Mouse (Mus musculus) lung, adult 2 months (tissue): ENCODE data around the gene Treml4. TPM values are rescaled to one million over a fixed set of nuclear protein-coding genes. Genes with fewer than 3 reads are reported as not detected.

Experiments
- DNase-seq: peaks from one replicate; pipeline ENCODE4 v3.0.0; 2022
- H3K4me1 ChIP-seq: fragments of 200-500 bp; 2 replicates; pipeline ENCODE4 v1.6.1; 2011; ENCODE audit warnings: low read length; ENCODE audit not compliant: control insufficient read depth, insufficient read depth
- H3K4me3 ChIP-seq: fragments of 200-500 bp; replicated peaks from 2 replicates; pipeline ENCODE3; 2011; ENCODE audit warnings: low read depth, mild to moderate bottlenecking, control low read depth, low read length; ENCODE audit errors: extremely low read depth
- CTCF ChIP-seq: fragments of 200-500 bp; IDR thresholded peaks from 2 replicates; pipeline ENCODE4 v1.5.1; 2011; ENCODE audit warnings: mild to moderate bottlenecking, low read length, control low read depth; ENCODE audit not compliant: insufficient read depth
- POLR2A ChIP-seq: fragments of 200-500 bp; IDR thresholded peaks from 2 replicates; pipeline ENCODE4 v1.6.1; 2011; ENCODE audit warnings: low read depth, mild to moderate bottlenecking, control low read depth, low read length, borderline replicate concordance; ENCODE audit errors: extremely low read depth
- WGBS: fragments of 180-500 bp; shearing (Covaris S2); methylation state at CpG from one replicate; pipeline ENCODE4 v1.1.7; 2018; 5-methylcytosine and 5-hydroxymethylcytosine counted together
- polyA plus RNA-seq: library from polyadenylated mRNA; depleted of rRNA; stranded (reverse); fragments of >200 nt; gene quantifications from 2 replicates; pipeline ENCODE4 v1.2.3, GENCODE M21; 2012

Treml4 gene
- polyA plus RNA-seq, 1 experiment: 11.7 TPM

DNA sequence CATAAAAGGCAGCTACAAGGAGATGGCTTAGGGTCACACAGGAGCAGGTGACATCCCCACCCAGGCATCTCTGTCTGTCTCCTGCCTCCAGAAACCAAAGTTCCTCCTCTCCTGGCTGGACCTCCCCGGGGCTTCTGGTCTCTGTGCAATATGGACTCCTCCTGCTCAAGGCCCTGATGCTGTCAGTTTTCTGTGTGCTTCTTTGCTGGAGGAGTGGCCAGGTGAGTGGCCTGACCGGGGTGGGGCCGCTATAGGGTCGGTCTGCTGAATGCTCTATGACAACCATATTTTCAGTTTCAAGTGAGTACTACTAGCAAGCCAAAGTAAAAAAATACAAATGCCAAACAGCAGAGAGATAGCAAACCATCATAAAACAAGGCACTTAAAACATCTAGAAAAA is 8.5 kb downstream of the Treml4 start:
- no peak for DNase-seq
- 86% methylated on average over 4 of the region's 4 CpGs for WGBS
- no peak overlapping the region for H3K4me3 ChIP-seq

DNA sequence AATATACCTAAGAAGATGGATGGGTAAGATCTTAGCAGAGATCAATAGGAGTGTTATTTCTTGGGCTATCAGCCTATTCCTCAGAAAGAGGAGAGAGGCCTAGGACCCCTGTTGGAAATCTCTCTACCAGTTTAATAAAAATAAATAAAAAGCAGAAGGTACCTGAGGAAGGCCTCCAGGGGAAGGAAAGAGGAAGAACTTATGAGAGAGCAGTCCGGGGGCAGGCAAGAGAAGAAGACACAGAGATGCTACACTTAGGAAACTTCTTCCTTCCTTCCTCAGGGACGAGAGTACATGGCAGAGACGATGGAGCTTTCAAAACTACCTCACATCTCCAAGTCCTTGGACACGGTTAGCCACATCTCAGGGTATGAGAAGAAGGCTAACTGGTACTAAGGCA is 10.0 kb downstream of the Treml4 start:
- no peaks in the 10 kb centered on the region for H3K4me1 ChIP-seq
- no peak for DNase-seq
- WGBS: 63% methylated on average over 4 of the region's 4 CpGs
- H3K4me3 ChIP-seq: no peak overlapping the region
- TF ChIP-seq POLR2A (no peak), CTCF (no peak)

More for the DNA sequence above, 8.5 kb downstream of the Treml4 start:
- no peaks in the 10 kb centered on the region for H3K4me1 ChIP-seq
- TF ChIP-seq CTCF: no peak
- TF ChIP-seq POLR2A: no peak

DNA sequence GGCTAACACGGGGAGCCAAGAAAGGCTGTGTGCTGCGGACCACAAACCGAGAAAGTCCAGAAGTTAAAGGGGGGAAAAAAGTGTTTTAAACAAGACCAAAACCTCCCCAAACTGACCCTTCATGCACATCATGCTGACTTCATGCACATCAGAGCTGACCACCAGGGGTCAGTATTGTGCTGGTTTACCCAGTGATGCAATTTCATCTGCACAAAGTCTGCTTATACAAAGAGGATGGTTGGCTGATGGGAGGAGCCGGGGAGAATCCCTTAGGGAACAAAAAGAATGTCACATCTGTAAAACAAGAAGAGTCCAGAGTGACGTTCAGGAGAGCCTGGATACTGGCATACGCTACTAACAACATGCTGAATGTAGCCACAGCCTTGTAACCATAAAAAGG is 10.8 kb downstream of the Treml4 start:
- peak; percentile 64 for DNase-seq
- Histone ChIP-seq H3K4me1 (no peaks in the 10 kb centered on the region), H3K4me3 (no peak overlapping the region)
- WGBS: 29% methylated on average over 6 of the region's 6 CpGs
- TF ChIP-seq CTCF (peak; percentile 63), POLR2A (no peak)

DNA sequence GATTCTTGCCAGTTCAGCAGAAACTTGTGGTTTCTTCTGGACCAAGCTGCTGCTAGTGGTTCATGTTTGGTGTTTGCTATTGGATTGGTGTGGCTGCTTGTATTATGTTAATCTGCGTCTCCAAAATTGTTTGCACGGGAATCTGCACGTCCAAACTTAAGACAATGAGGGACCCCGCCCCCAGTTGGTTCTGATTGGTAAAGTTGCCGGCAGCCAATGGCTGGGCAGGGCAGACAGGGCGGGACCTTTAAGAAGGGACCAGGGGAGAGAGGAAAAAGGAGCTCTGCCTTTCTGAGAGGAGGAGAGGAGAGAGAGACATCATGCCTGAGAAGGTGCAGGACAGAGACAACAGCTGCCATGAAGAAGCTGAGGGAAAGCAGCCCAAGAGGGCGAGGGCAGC is 11.6 kb downstream of the Treml4 start:
- TF ChIP-seq CTCF (no peak), POLR2A (no peak)
- WGBS: 53% methylated on average over 7 of the region's 7 CpGs
- no peaks in the 10 kb centered on the region for H3K4me1 ChIP-seq
- no peak overlapping the region for H3K4me3 ChIP-seq
- no peak for DNase-seq

DNA sequence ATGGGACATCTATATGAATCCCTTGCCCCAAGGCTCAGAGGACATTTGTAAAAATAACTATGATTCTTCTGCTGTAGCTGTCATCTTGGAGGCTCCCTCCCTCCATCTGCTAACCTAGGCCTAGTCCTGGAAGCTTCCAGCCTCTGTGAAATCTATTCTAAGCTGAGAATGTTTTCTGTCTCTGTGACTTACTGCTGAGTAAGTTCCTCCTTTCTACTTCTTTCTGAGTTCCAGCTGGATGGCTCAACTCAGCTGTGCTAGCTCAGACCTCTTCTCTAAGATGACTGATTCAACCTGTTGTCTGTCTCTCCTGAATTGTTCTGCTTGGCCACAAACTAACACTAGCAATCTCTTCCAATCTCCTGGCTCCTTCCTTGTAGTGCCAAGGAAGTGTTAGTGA is 14.3 kb downstream of the Treml4 start:
- H3K4me1 ChIP-seq: no peaks in the 10 kb centered on the region
- no peak overlapping the region for H3K4me3 ChIP-seq
- DNase-seq: no peak
- TF ChIP-seq CTCF (no peak), POLR2A (no peak)

DNA sequence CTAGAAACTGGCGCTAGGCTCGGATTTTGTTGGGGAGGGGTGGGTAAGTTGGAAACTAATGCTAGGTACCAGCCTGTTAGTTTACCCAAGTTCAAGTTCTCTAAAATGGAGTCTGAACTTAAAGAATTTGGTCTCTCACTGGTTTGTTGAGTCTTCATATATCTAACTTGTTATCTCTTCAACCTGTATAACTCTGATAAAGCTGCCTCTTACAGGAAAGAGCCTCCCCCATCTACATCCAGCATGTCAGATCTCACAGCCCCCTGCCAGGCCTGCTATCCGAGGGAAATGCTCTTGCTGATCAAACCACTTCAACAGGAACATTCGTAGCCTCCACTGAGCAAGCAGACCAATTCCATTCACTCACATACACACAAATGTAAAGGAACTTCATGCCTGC is 14.9 kb downstream of the Treml4 start:
- H3K4me1 ChIP-seq: no peaks in the 10 kb centered on the region
- no peak for DNase-seq
- H3K4me3 ChIP-seq: no peak overlapping the region
- TF ChIP-seq POLR2A (no peak), CTCF (no peak)
- WGBS: 79% methylated on average over 4 of the region's 4 CpGs

DNA sequence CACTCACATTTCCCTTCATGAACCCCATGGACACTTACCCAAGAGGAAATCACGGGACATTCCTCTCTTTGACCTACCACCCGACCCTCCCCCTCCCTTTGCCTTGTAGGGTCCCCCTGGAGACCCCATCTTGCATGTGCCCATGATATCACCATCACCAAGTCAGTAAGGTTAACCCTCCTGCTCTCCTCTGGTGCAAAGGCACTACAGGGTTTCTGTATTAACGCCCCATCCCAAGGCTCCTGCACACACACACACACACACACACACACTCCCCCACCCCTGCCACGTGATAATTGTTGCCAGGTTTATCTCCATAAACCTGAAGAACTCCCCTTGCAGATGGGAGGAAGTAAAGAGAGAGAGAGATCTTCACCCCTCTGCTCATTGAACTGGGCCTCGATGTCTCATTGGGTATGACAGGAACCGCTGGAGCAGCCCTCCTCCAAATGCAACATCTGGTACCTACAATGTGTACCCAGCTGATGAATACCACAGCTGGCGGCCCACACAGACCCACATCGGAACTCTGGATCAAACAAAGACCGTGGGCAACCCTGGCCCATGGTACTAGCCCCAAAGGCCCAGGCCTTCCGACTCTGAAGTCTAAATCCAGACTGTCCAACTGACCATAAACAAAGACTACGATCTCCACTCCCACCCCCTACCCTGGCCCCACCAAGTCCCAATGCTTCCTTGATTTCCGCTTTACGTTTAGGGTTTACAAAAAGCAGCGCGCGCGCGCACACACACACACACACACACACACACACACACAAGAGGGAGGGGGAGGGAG is 17.0 kb downstream of the Treml4 start:
- no peak for TF ChIP-seq POLR2A
- no peak for TF ChIP-seq CTCF
- no peak for DNase-seq
- Histone ChIP-seq H3K4me3 (no peak overlapping the region), H3K4me1 (no peaks in the 10 kb centered on the region)
- WGBS: 26% methylated on average over 18 of the region's 18 CpGs

DNA sequence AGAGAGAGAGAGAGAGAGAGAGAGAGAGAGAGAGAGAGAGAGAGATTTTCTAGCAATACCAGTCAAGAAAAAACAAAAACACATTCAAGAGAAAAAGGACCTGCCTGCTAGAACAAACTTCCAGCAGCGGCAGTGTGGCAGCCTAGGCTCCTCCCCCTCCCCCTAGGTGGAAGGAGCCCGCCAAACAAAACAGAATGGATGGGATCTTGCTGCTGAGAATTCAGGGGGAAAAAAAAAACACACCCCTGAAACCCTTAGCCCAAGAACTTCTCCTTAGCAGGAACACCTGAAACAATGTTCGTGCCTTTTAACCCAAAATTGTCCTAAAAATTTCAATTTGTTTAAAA is 17.6 kb downstream of the Treml4 start:
- TF ChIP-seq POLR2A: no peak
- no peak for TF ChIP-seq CTCF
- WGBS: 11% methylated on average over 3 of the region's 3 CpGs
- DNase-seq: no peak
- Histone ChIP-seq H3K4me3 (no peak overlapping the region), H3K4me1 (no peaks in the 10 kb centered on the region)

DNA sequence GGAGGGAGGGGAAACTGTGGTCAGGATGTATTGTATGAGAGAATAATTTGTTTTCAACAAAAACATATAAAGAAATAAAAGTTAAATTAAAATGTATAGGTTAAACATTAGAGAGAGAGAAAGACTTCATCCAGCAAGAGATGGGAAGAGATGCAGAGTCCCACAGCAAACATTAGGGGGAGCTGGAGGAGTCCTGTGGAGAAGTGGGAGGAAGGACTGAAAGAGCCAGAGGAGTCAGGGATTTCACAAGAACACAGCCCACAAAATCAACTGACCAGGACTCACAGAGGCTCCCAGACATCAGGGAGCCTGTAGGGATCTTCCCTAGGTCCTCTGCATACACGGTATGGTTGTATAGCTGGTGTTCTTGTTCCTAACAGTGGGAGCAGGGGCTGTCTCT is 22.7 kb downstream of the Treml4 start:
- H3K4me3 ChIP-seq: no peak overlapping the region
- no peak for DNase-seq
- 34% methylated on average over 1 of the region's 1 CpGs for WGBS
- 0 out of 2 replicates have a peak, but pooled peaks have one; percentile 14 for TF ChIP-seq CTCF
- TF ChIP-seq POLR2A: no peak
- H3K4me1 ChIP-seq: no peaks in the 10 kb centered on the region

DNA sequence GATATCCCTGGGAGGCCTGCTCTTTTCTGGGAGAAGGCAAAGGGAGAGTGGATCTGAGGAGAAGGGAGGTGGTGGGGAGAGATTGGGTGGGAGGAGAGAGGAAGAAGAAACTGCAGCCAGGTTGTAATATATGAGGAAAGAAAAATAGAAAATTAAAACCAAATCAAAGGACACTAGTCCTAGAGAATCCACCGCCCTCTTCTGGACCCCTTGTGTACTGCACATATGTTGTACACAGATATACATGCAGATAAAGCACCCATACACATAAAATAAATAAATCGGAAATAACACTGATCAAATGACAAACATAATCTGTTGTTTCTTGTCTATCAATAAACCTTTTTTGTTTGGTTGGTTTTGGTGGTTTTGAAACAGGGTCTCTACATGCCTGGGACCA is 23.2 kb downstream of the Treml4 start:
- TF ChIP-seq CTCF (no peak), POLR2A (no peak)
- WGBS: 49% methylated on average over 2 of the region's 2 CpGs
- no peak for DNase-seq
- no peaks in the 10 kb centered on the region for H3K4me1 ChIP-seq
- H3K4me3 ChIP-seq: no peak overlapping the region
